Mouse (Mus musculus) spleen, postnatal 10 days (tissue): ENCODE data around the gene Pip4k2a.
"Not testable (repeated sequence)": the region's sequence is repeated elsewhere in the genome, so short reads cannot be mapped to it uniquely, and the experiment has no call there.

Source experiments
- DNase-seq, 2 experiments: peaks; one replicate each; pipeline ENCODE4 v3.0.0; 2021 to 2022; ENCODE audit warnings: low spot score in 2 of 2

Gene Pip4k2a

DNA sequence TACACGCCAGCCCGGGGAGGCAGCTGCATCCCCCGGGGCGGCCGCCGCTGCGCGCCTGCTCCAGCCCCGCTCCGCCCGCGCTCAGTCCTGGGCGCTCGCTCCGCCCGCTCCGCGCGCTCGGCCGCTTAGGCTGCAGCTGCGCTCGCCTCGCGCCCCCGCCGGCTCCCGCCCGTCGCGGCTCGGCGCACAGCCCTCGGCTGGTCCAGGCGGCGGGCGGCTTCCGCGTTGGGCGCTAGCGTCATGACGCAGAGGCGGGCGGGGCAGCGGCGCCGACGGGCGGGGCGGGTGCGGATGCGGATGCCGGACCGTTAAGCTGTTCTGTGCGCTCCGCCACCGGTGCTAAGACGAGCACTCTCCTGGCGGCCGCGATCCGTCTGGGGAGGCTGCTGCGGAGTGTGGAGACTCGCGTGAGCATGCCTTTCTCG is at the start of gene Pip4k2a, which contains the start of gene 4930426L09Rik:
TSS of gene Pip4k2a (minus strand) at position 73 of the 425 bp plus-strand sequence.
TSS of gene 4930426L09Rik (plus strand) at position 290 of the 425 bp plus-strand sequence.
- peak; percentile 94 to 96 for DNase-seq

GRCm38 (mm10) chr2:19037907-19038570 is 40.1 kb upstream of the Pip4k2a start:
- DNase-seq: no peak

- no peak for DNase-seq
These were observed 39.5 kb upstream of the Pip4k2a start for GRCm38 (mm10) chr2:19037430-19037829.

DNA sequence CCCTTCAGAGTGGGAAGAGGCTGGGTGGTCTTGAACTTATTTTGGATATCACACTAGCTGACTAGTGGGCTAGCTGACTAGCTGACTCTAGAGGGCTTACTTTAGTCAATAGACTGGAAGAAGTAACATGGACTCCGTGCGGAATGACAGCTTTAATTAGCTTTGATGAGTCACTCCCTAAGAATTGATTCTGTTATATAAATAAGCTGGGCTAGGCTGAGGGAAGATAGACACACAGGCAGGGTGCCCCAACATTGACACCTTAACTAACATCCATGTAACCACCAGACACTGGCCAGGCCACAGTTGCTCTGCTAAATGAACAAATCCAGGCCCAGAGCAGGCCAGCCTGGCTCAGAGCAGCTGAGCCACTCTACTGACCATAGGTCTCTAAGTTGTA is 26.9 kb upstream of the Pip4k2a start:
- DNase-seq: no peak

GRCm38 (mm10) chr2:19018034-19018433 is 20.1 kb upstream of the Pip4k2a start:
- DNase-seq: no peak

- no peak for DNase-seq
These were observed 18.9 kb upstream of the Pip4k2a start for GRCm38 (mm10) chr2:19016839-19017238.

GRCm38 (mm10) chr2:19016348-19016747 is 18.4 kb upstream of the Pip4k2a start:
- DNase-seq: no peak

- peak in 1 of 2 experiments; percentile 64 for DNase-seq
These were observed 13.5 kb upstream of the Pip4k2a start for GRCm38 (mm10) chr2:19011443-19011842.

DNA sequence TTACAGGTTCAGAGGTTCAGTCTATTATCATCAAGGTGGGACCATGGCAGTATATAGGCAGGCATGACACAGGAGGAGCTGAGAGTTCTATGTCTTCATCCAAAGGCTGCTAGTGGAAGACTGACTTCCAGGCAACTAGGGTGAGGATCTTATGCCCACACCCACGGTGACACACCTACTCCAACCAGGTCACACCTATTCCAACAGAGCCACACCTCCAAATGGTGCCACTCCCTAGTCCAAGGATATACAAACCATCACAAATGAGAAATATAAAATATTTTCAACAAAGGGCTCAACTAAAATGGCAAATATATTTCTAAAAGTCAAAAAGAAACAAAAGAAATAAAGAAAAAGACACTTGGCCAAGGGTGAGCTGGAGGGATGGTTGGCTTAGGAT is 12.6 kb upstream of the Pip4k2a start:
- DNase-seq: not testable (repeated sequence)

DNA sequence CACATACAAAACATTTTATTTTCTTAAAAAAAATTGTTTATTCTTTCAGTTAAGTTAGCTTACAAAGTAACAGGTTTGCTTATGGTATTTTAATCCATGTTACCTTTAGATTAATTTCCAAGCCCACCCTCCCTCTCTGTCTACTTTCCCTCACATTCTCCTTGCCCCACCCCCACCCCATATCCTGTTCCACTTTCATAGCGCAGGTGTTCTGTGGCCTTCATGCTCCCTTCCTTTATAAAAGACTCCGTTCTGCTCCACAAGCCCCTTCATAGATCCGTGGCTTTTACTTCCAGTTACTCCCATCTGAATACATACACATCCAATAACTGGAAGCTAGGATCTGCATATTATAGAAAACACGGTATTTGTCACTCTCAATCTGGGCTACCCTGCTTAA is 9.7 kb upstream of the Pip4k2a start:
- DNase-seq: no peak

- DNase-seq: no peak
These were observed 8.2 kb upstream of the Pip4k2a start for GRCm38 (mm10) chr2:19006124-19006523.

DNA sequence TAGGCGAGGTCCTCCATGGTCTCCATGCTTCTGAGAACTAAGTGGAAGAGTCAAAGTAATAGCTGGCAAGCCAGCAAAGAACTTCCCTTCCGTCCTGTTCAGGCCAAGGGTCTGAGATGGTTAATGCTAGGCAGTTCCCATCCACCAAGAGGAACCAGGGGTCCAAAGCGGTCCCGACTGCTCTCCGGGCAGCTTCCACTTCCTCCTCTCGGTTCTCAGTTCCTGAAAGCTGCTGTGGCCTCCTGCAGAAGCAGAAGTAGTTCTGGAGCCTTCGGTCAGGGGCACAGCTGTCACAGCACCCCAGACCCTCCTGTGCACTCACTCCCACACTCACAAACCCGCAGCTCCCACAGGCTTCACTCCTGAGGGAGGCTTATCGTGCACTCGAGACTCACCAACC is 6.9 kb upstream of the Pip4k2a start:
- DNase-seq: peak in 1 of 2 experiments; percentile 69

DNA sequence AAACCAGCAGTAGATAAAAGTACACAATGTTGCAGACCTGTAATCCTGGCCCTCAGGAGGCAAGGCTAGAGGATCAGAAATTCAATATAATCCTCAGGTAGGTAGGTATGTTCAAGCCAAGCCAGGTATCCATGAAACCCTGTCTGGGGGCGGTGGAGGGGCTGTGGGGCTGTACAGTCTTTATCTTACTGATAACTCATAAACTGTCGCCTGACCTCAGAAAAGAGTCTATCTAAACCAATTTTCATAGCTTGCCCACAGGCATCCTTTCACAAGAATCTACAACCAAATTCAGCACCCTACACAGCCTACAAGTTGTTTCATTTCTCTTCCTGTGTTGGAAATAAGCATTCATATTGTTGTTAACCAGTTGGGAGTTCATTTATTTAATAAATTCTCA is 1.5 kb upstream of the Pip4k2a start:
- DNase-seq: no peak

DNA sequence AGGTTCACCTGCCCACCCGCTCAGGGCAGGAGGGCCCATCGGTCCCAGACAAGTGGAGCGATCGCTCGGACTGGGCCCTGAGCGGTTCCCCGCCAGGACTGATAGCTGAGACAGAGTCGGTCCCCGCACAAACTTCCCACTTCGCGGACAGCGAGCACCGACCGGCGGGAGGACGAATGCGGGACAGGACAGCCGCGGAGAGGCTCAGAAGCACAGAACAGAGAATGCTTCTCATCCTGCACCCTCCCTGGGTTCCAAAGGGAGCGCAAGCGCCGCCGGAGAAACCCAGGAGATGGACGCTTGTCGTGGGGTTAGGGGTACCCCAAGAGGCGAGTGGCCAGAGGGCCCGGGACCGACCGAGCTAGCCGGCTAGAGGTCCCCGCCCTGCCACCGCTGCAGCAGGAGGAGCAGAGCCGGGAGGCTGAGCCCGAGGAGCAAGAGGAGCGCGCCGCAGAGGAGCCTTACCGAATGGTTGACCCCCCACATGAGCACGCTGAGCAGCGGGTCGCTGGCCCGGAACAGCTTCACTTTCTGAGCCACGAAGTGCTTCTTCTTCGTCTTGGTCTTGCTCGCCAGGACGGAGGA is 447 bp downstream of the Pip4k2a start:
- DNase-seq: peak; percentile 77 to 83

- DNase-seq: peak; percentile 62 to 69
These were observed 1.3 kb downstream of the Pip4k2a start for GRCm38 (mm10) chr2:18996451-18997211.

- peak; percentile 44 to 48 for DNase-seq
These were observed 5.1 kb downstream of the Pip4k2a start for GRCm38 (mm10) chr2:18992512-18993510.

DNA sequence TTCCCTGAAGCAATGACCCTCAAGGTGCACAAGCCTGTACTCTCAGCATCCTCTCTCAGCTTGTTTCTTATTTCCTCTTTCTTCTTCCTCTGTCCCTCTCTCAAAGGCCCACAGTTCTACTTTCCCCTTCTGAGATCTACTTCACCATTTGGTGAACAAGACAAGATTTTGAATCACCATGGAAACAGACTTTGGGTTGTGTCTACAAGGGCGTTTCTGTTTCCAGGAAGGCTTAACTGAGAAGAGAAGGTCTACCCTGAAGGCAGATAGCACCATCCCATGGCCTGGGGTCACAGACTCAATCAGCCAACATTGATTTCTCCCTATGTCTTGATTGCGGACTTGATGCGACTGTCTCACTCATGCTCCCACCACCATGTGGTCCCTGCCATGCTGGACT is 9.0 kb downstream of the Pip4k2a start:
- no peak for DNase-seq

- DNase-seq: no peak
These were observed 12.4 kb downstream of the Pip4k2a start for GRCm38 (mm10) chr2:18985506-18985905.

DNA sequence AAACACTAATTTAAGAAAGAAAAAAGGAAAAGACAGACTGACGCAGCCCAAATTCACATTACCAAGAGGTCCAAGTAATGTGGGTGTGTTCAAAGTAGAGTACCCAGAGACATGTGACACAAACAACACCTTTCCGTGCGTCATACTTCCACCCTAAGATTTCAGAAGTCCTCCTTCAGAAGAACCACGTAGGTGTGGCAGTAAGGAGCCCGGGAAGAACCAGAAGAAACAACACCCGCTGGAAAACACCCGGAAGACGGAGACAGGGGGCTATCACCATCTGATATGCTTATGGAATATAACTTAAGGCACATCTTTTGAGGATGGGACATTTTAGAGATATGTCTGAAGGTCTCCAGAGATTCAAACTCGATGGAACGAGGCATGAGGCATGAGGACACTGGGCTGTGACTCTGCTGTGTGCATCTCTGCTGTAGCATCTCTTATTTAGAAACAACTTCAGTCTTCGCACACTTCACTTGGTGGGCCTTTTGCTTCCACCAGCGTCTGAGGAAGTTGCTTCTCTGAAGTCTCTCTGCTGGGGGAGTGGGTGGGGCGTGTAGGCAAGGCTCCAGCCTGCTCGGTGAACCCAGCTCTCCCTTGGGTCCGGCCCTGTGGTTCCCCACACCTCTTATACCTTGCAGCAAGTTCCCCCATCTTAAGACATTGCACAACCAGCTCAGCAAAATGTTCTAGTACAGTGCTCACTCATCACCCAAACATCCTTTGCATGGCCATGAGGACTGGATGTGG is 13.7 kb downstream of the Pip4k2a start:
- DNase-seq: peak in 1 of 2 experiments; percentile 88

- DNase-seq: peak in 1 of 2 experiments; percentile 29
These were observed 14.4 kb downstream of the Pip4k2a start for GRCm38 (mm10) chr2:18983546-18983945.

- DNase-seq: no peak
These were observed 15.3 kb downstream of the Pip4k2a start for GRCm38 (mm10) chr2:18982581-18982980.
